ENCODE assay signal across 17 mouse cellular contexts in genomic region chr7:143538229-143538628, GRCm38 (mm10). TPM values are rescaled to one million over a fixed set of nuclear protein-coding genes. Genes with fewer than 3 reads are reported as not detected.
"Had no signal": no experiment of that assay in that cellular context is flagged by ENCODE, and none has a peak within 500 bp of the region (broad histone marks: within the 10 kb centered on the region; RNA-seq: fewer than 3 reads in every experiment).

No protein-coding gene starts in this region.

RNA-seq across cellular contexts. Expression of gene Phlda2, which starts 35.3 kb away (rescaled TPM):
- total RNA-seq: gastrocnemius, adult 2 months; gastrocnemius, postnatal 10 days; gastrocnemius, postnatal 25 days; gastrocnemius, postnatal 4 days; granulocyte monocyte progenitor cell, adult 5-6 weeks; heart, adult 18-20 months; heart, adult 8-10 months; heart, postnatal 10 days; heart, postnatal 25 days; heart, postnatal 4 days; layer of hippocampus, adult 2 months; layer of hippocampus, postnatal 10 days; layer of hippocampus, postnatal 25 days; left cerebral cortex, adult 2 months; left cerebral cortex, postnatal 14 days; left cerebral cortex, postnatal 36 days had no signal
- polyA plus RNA-seq: inflammation-experienced regulatory T-cells, adult 6 months had no signal
